Mouse (Mus musculus): ENCODE measurements at regions not wholly inside any gene's neighbourhood (a gene's known extent, or its start where the extent isn't known, plus 50 kb on each side); places are given as distances from the start of the nearest gene placed in this dataset.

GRCm38 (mm10) chr7:93424717-93425116, 345.1 kb downstream of the Fam181b start:
- DNase-seq (ENCODE audit: extremely low spot score in 1 of 2, low spot score in 1 of 2) = no peak

- peak in 1 of 2 experiments; percentile 11 for DNase-seq (ENCODE audit: extremely low spot score in 1 of 2, low spot score in 1 of 2)
Measured at GRCm38 (mm10) chr7:93435034-93435433, 355.4 kb downstream of the Fam181b start.

- DNase-seq (ENCODE audit: extremely low spot score in 1 of 2, low spot score in 1 of 2) = no peak
Measured at GRCm38 (mm10) chr7:93454071-93454470, 374.4 kb downstream of the Fam181b start.

- no peak for DNase-seq (ENCODE audit: extremely low spot score in 1 of 2, low spot score in 1 of 2)
Measured at GRCm38 (mm10) chr7:93463377-93463776, 383.7 kb downstream of the Fam181b start.

GRCm38 (mm10) chr7:93473371-93473770, 393.7 kb downstream of the Fam181b start:
- no peak for DNase-seq (ENCODE audit: extremely low spot score in 1 of 2, low spot score in 1 of 2)

- DNase-seq (ENCODE audit: extremely low spot score in 1 of 2, low spot score in 1 of 2) = no peak
Measured at GRCm38 (mm10) chr7:93510636-93511035, 431.0 kb downstream of the Fam181b start.

GRCm38 (mm10) chr7:93511237-93511636, 431.6 kb downstream of the Fam181b start:
- no peak for DNase-seq (ENCODE audit: extremely low spot score in 1 of 2, low spot score in 1 of 2)

GRCm38 (mm10) chr7:93559131-93559530, 479.5 kb downstream of the Fam181b start:
- DNase-seq (ENCODE audit: extremely low spot score in 1 of 2, low spot score in 1 of 2) = no peak

- peak in 1 of 2 experiments; percentile 10 for DNase-seq (ENCODE audit: extremely low spot score in 1 of 2, low spot score in 1 of 2)
Measured at GRCm38 (mm10) chr7:93577523-93577922, 497.9 kb downstream of the Fam181b start.

GRCm38 (mm10) chr7:93587121-93587520, 507.5 kb downstream of the Fam181b start:
- DNase-seq (ENCODE audit: extremely low spot score in 1 of 2, low spot score in 1 of 2) = no peak

- no peak for DNase-seq (ENCODE audit: extremely low spot score in 1 of 2, low spot score in 1 of 2)
Measured at GRCm38 (mm10) chr7:93588088-93588487, 508.4 kb downstream of the Fam181b start.
